Comparison of ENCODE assay signal across 13 mouse cellular contexts in genomic region chr4:155700425-155700824, GRCm38 (mm10). TPM values are rescaled to one million over a fixed set of nuclear protein-coding genes. Genes with fewer than 3 reads are reported as not detected.
DNase-seq lines count a peak whose midpoint lies in the region; ATAC-seq and TF ChIP-seq lines count a peak whose summit lies in the region.
"Had no signal": no experiment of that assay in that cellular context is flagged by ENCODE, and none has a peak within 500 bp of the region (broad histone marks: within the 10 kb centered on the region; RNA-seq: fewer than 3 reads in every experiment).

No protein-coding gene starts in this region.

- H3K4me3 ChIP-seq in hindbrain, postnatal 0 days (ENCODE audit: low read length) = no peak overlapping the region
- no peak overlapping the region for H3K4me3 ChIP-seq in hindbrain, embryonic 10.5 days
- H3K4me3 ChIP-seq in stomach, postnatal 0 days (ENCODE audit: low read depth, low read length) = no peak overlapping the region
- H3K4me3 ChIP-seq: embryonic facial prominence, embryonic 15.5 days; limb, embryonic 12.5 days had no signal

- peak; percentile 75 for TF ChIP-seq CTCF in hindbrain, postnatal 0 days (IDR thresholded peaks at IDR 0.05; ENCODE audit: low read depth)
- TF ChIP-seq CTCF in stomach, postnatal 0 days (IDR thresholded peaks at IDR 0.05; ENCODE audit: low read depth) = peak; percentile 85

- H3K9me3 ChIP-seq in hindbrain, postnatal 0 days (ENCODE audit: low read length) = no peaks in the 10 kb centered on the region
- H3K9me3 ChIP-seq in hindbrain, embryonic 10.5 days = no peaks in the 10 kb centered on the region
- H3K9me3 ChIP-seq in stomach, postnatal 0 days (ENCODE audit: control insufficient read depth, low read length) = no peaks in the 10 kb centered on the region
- H3K9me3 ChIP-seq: embryonic facial prominence, embryonic 15.5 days; limb, embryonic 12.5 days had no signal

- H3K4me2 ChIP-seq in hindbrain, postnatal 0 days (ENCODE audit: low read depth, low read length) = no peak overlapping the region
- H3K4me2 ChIP-seq in stomach, postnatal 0 days (replicated peaks; ENCODE audit: low read depth) = no peak overlapping the region
- H3K4me2 ChIP-seq: embryonic facial prominence, embryonic 15.5 days; limb, embryonic 12.5 days had no signal

- TF ChIP-seq EP300 in stomach, postnatal 0 days (optimal IDR thresholded peaks at IDR 0.05) = no peak

- H3K27ac ChIP-seq in hindbrain, postnatal 0 days = no peak overlapping the region
- H3K27ac ChIP-seq in hindbrain, embryonic 10.5 days = no peak overlapping the region
- H3K27ac ChIP-seq in stomach, postnatal 0 days (replicated peaks) = no peak overlapping the region
- H3K27ac ChIP-seq: embryonic facial prominence, embryonic 15.5 days; limb, embryonic 12.5 days had no signal

- no peaks in the 10 kb centered on the region for H3K36me3 ChIP-seq in hindbrain, postnatal 0 days (ENCODE audit: insufficient read depth, low read length)
- H3K36me3 ChIP-seq in hindbrain, embryonic 10.5 days = no peaks in the 10 kb centered on the region
- no peaks in the 10 kb centered on the region for H3K36me3 ChIP-seq in stomach, postnatal 0 days (ENCODE audit: control insufficient read depth, insufficient read depth, low read length)
- H3K36me3 ChIP-seq: embryonic facial prominence, embryonic 15.5 days; limb, embryonic 12.5 days had no signal

- no peak overlapping the region for H3K9ac ChIP-seq in hindbrain, postnatal 0 days (replicated peaks; ENCODE audit: low read length)
- no peak overlapping the region for H3K9ac ChIP-seq in stomach, postnatal 0 days (ENCODE audit: low read length)
- H3K9ac ChIP-seq: embryonic facial prominence, embryonic 15.5 days; limb, embryonic 12.5 days had no signal

- ATAC-seq in hindbrain, postnatal 0 days = no peak
- ATAC-seq in stomach, postnatal 0 days (ENCODE audit: low FRiP score, low TSS enrichment) = no peak
- ATAC-seq: intestine, embryonic 16.5 days had no signal

- peak; percentile 49 for DNase-seq in hindbrain, postnatal 0 days (ENCODE audit: low spot score)
- DNase-seq in hindbrain, embryonic 10.5 days (ENCODE audit: low spot score) = no peak
- DNase-seq in thymus, postnatal 0 days (ENCODE audit: low spot score) = peak; percentile 45
- DNase-seq in thymus, adult 18-20 months = no peak
- DNase-seq in adipocyte (ENCODE audit: low spot score) = peak; percentile 54
- DNase-seq in stomach, postnatal 0 days (ENCODE audit: low spot score) = no peak
- DNase-seq in spleen, postnatal 4 days (ENCODE audit: low spot score in 2 of 2) = no peak
- DNase-seq in gastrocnemius, adult 18-20 months (ENCODE audit: low spot score) = no peak
- DNase-seq: adrenal gland, adult 2 months; right cerebral cortex, postnatal 14 days had no signal

- no peaks in the 10 kb centered on the region for H3K27me3 ChIP-seq in hindbrain, postnatal 0 days (ENCODE audit: insufficient read depth, low read length)
- H3K27me3 ChIP-seq in hindbrain, embryonic 10.5 days (ENCODE audit: insufficient read depth, poor library complexity, severe bottlenecking) = peaks cover 18% of the 10 kb centered on the region
- no peaks in the 10 kb centered on the region for H3K27me3 ChIP-seq in stomach, postnatal 0 days (ENCODE audit: control insufficient read depth, insufficient read depth, low read length)
- H3K27me3 ChIP-seq: embryonic facial prominence, embryonic 15.5 days had no signal

- peaks cover 11% of the 10 kb centered on the region for H3K4me1 ChIP-seq in hindbrain, postnatal 0 days (ENCODE audit: insufficient read depth, low read length)
- H3K4me1 ChIP-seq in hindbrain, embryonic 10.5 days (replicated peaks) = peaks cover 13% of the 10 kb centered on the region
- H3K4me1 ChIP-seq in stomach, postnatal 0 days (replicated peaks; ENCODE audit: control insufficient read depth, insufficient read depth) = no peaks in the 10 kb centered on the region

RNA-seq across cellular contexts. Expression of gene Ssu72, which starts 4.2 kb away (rescaled TPM):
- total RNA-seq in hindbrain, postnatal 0 days (2014; rRNA removed) = 110 and 117 TPM in 2 replicates
- polyA plus RNA-seq in hindbrain, postnatal 0 days (2015; fragmentation: Nextera tagmentation; extraction: Ambion mirVana) = 165 and 169 TPM in 2 replicates
- polyA plus RNA-seq in hindbrain, embryonic 10.5 days (2016; fragmentation: Nextera tagmentation; extraction: Ambion mirVana) = 162 and 175 TPM in 2 replicates
- 194 and 202 TPM in 2 replicates for polyA plus RNA-seq in thymus, postnatal 0 days (2015; fragmentation: Nextera tagmentation; extraction: Ambion mirVana)
- polyA plus RNA-seq in stomach, postnatal 0 days (2015; fragmentation: Nextera tagmentation; extraction: Ambion mirVana) = 152 and 153 TPM in 2 replicates
- total RNA-seq in gastrocnemius, adult 18-20 months (2021) = 10 to 100 TPM; 40.7 to 45.6 TPM

RNA-seq across cellular contexts. Expression of gene Fndc10, which starts 6.3 kb away (rescaled TPM):
- total RNA-seq in hindbrain, postnatal 0 days (2014; rRNA removed) = 50.5 and 52.0 TPM in 2 replicates
- 26.0 and 26.5 TPM in 2 replicates for polyA plus RNA-seq in hindbrain, postnatal 0 days (2015; fragmentation: Nextera tagmentation; extraction: Ambion mirVana)
- 0.72 and 1.8 TPM in 2 replicates for polyA plus RNA-seq in hindbrain, embryonic 10.5 days (2016; fragmentation: Nextera tagmentation; extraction: Ambion mirVana)
- 4.4 and 5.2 TPM in 2 replicates for polyA plus RNA-seq in thymus, postnatal 0 days (2015; fragmentation: Nextera tagmentation; extraction: Ambion mirVana)
- 9.6 and 11.0 TPM in 2 replicates for polyA plus RNA-seq in stomach, postnatal 0 days (2015; fragmentation: Nextera tagmentation; extraction: Ambion mirVana)
- 1 to 10 TPM in 1 of 2 experiments, under 1 TPM in 1; 0.89 to 1.4 TPM for total RNA-seq in gastrocnemius, adult 18-20 months (2021)

RNA-seq across cellular contexts. Expression of gene Mib2, which starts 31.4 kb away (rescaled TPM):
- 109 and 127 TPM in 2 replicates for total RNA-seq in hindbrain, postnatal 0 days (2014; rRNA removed)
- 40.6 and 44.1 TPM in 2 replicates for polyA plus RNA-seq in hindbrain, postnatal 0 days (2015; fragmentation: Nextera tagmentation; extraction: Ambion mirVana)
- 19.5 and 21.8 TPM in 2 replicates for polyA plus RNA-seq in hindbrain, embryonic 10.5 days (2016; fragmentation: Nextera tagmentation; extraction: Ambion mirVana)
- 14.2 and 14.4 TPM in 2 replicates for polyA plus RNA-seq in thymus, postnatal 0 days (2015; fragmentation: Nextera tagmentation; extraction: Ambion mirVana)
- polyA plus RNA-seq in stomach, postnatal 0 days (2015; fragmentation: Nextera tagmentation; extraction: Ambion mirVana) = 10.5 and 11.0 TPM in 2 replicates
- total RNA-seq in gastrocnemius, adult 18-20 months (2021) = 10 to 100 TPM; 16.1 to 16.8 TPM

RNA-seq across cellular contexts. Expression of gene Tmem240, which starts 34.2 kb away (rescaled TPM):
- total RNA-seq in hindbrain, postnatal 0 days (2014; rRNA removed) = 73.3 and 82.2 TPM in 2 replicates
- 31.0 and 33.6 TPM in 2 replicates for polyA plus RNA-seq in hindbrain, postnatal 0 days (2015; fragmentation: Nextera tagmentation; extraction: Ambion mirVana)
- polyA plus RNA-seq in hindbrain, embryonic 10.5 days (2016; fragmentation: Nextera tagmentation; extraction: Ambion mirVana) = 0.85 and 1.6 TPM in 2 replicates
- polyA plus RNA-seq in thymus, postnatal 0 days (2015; fragmentation: Nextera tagmentation; extraction: Ambion mirVana) = 1.1 and 1.4 TPM in 2 replicates
- polyA plus RNA-seq in stomach, postnatal 0 days (2015; fragmentation: Nextera tagmentation; extraction: Ambion mirVana) = 0.39 and 0.45 TPM in 2 replicates
- under 1 TPM; 0.07 to 0.25 TPM for total RNA-seq in gastrocnemius, adult 18-20 months (2021)

RNA-seq across cellular contexts. Expression of gene Mmp23, which starts 47.2 kb away (rescaled TPM):
- total RNA-seq in hindbrain, postnatal 0 days (2014; rRNA removed) = 6.1 and 13.5 TPM in 2 replicates
- polyA plus RNA-seq in hindbrain, postnatal 0 days (2015; fragmentation: Nextera tagmentation; extraction: Ambion mirVana) = 4.2 and 5.7 TPM in 2 replicates
- polyA plus RNA-seq in hindbrain, embryonic 10.5 days (2016; fragmentation: Nextera tagmentation; extraction: Ambion mirVana) = 4.2 and 4.4 TPM in 2 replicates
- polyA plus RNA-seq in thymus, postnatal 0 days (2015; fragmentation: Nextera tagmentation; extraction: Ambion mirVana) = 7.5 and 8.3 TPM in 2 replicates
- polyA plus RNA-seq in stomach, postnatal 0 days (2015; fragmentation: Nextera tagmentation; extraction: Ambion mirVana) = 87.9 and 89.3 TPM in 2 replicates
- 1 to 10 TPM in 1 of 2 experiments, under 1 TPM in 1; 0.53 to 1.8 TPM for total RNA-seq in gastrocnemius, adult 18-20 months (2021)

Comparison
In these comparisons a context has a peak if more than half of its experiments do, and no peak if none do; other contexts are left out.
1. DNase-seq: peak in hindbrain, postnatal 0 days (single experiment), thymus, postnatal 0 days (single experiment) and adipocyte (single experiment); none in hindbrain, embryonic 10.5 days (single experiment), thymus, adult 18-20 months (0 of 2), stomach, postnatal 0 days (single experiment), spleen, postnatal 4 days (0 of 2) and gastrocnemius, adult 18-20 months (single experiment).